In the genomic region with DNA sequence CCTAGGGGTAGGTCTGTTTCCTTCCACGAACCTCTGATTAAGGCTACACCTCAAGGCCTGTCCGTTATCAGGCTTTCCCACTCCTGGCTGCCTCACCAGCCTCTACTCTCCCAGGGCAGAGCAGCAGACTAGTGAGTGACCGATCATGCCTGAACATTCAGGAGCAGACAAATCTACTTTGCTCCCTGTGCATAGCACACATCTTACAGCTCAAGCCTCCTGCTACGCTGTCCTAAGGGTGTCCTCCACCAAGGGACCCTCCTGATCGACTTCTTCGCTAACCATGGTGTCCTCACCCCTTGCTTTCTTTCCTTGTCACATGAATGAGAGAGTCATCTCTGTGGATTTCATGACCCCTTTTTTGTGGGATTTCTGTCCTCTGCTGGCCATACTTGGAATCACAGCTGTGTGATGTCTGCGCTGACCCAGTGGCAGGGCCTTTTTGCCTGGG, we compare ENCODE assay signal across 9 mouse cellular contexts. TPM values are rescaled to one million over a fixed set of nuclear protein-coding genes. Genes with fewer than 3 reads are reported as not detected.
A peak's percentile ranks its signal among the peaks of the same experiment; 100 is the strongest.
DNase-seq lines count a peak whose midpoint lies in the region.
"Had no signal": no experiment of that assay in that cellular context is flagged by ENCODE, and none has a peak within 500 bp of the region (broad histone marks: within the 10 kb centered on the region; RNA-seq: fewer than 3 reads in every experiment).

No protein-coding gene starts in this region.

- DNase-seq in layer of hippocampus, adult 11-12 months (ENCODE audit: low spot score) = peak; percentile 16
- DNase-seq in layer of hippocampus, adult 9-11 months = no peak
- peak; percentile 41 for DNase-seq in MN1 (ENCODE audit: low spot score)
- DNase-seq in c-Kit-positive CD71-positive TER-119-negative erythroid progenitor cells, embryonic 14.5 days (ENCODE audit: low read depth) = peak; percentile 63
- peak; percentile 9 to 74 for DNase-seq in heart, adult 18-20 months
- peak; percentile 10 to 15 for DNase-seq in left cerebral cortex, postnatal 36 days (ENCODE audit: low spot score in 2 of 2)
- DNase-seq in natural killer cell, adult 2 months (ENCODE audit: low spot score in 2 of 2) = peak; percentile 5 to 31
- peak; percentile 75 for DNase-seq in thymus, postnatal 4 days

- intact Hi-C loops in left cerebral cortex, postnatal 36 days (cut with DNase I) = loop anchor here (5.0 kb wide), 1 partner anchor 186 kb away; no protein-coding TSS in a partner anchor

RNA-seq across cellular contexts. Expression of a gene that starts 7.0 kb away (rescaled TPM):
- not detected for total RNA-seq in heart, adult 18-20 months (2021)
- not detected for total RNA-seq in left cerebral cortex, postnatal 36 days (2021)
- total RNA-seq: gastrocnemius, postnatal 4 days had no signal

RNA-seq across cellular contexts. Expression of a gene that starts 10.4 kb away (rescaled TPM):
- total RNA-seq in heart, adult 18-20 months (2021) = not detected
- not detected for total RNA-seq in left cerebral cortex, postnatal 36 days (2021)
- total RNA-seq: gastrocnemius, postnatal 4 days had no signal

RNA-seq across cellular contexts. Expression of a gene that starts 17.6 kb away (rescaled TPM):
- not detected for total RNA-seq in heart, adult 18-20 months (2021)
- not detected for total RNA-seq in left cerebral cortex, postnatal 36 days (2021)
- total RNA-seq: gastrocnemius, postnatal 4 days had no signal

RNA-seq across cellular contexts. Expression of a gene that starts 28.0 kb away (rescaled TPM):
- 1 to 10 TPM; 2.7 to 4.9 TPM for total RNA-seq in heart, adult 18-20 months (2021)
- total RNA-seq in left cerebral cortex, postnatal 36 days (2021) = not detected
- total RNA-seq: gastrocnemius, postnatal 4 days had no signal

RNA-seq across cellular contexts. Expression of a gene that starts 32.5 kb away (rescaled TPM):
- total RNA-seq in heart, adult 18-20 months (2021) = under 1 TPM in 1 of 2 experiments, not detected in 1; 0.10 TPM
- under 1 TPM in 1 of 2 experiments, not detected in 1; 0.10 TPM for total RNA-seq in left cerebral cortex, postnatal 36 days (2021)
- total RNA-seq: gastrocnemius, postnatal 4 days had no signal
